Mouse (Mus musculus): ENCODE measurements around the gene Nectin2. TPM values are rescaled to one million over a fixed set of nuclear protein-coding genes. Genes with fewer than 3 reads are reported as not detected.
"Not testable (repeated sequence)": the region's sequence is repeated elsewhere in the genome, so short reads cannot be mapped to it uniquely, and the experiment has no call there.

Gene Nectin2
- total RNA-seq, 2 experiments from 2014 or later, result 7.9 to 9.1 TPM

DNA sequence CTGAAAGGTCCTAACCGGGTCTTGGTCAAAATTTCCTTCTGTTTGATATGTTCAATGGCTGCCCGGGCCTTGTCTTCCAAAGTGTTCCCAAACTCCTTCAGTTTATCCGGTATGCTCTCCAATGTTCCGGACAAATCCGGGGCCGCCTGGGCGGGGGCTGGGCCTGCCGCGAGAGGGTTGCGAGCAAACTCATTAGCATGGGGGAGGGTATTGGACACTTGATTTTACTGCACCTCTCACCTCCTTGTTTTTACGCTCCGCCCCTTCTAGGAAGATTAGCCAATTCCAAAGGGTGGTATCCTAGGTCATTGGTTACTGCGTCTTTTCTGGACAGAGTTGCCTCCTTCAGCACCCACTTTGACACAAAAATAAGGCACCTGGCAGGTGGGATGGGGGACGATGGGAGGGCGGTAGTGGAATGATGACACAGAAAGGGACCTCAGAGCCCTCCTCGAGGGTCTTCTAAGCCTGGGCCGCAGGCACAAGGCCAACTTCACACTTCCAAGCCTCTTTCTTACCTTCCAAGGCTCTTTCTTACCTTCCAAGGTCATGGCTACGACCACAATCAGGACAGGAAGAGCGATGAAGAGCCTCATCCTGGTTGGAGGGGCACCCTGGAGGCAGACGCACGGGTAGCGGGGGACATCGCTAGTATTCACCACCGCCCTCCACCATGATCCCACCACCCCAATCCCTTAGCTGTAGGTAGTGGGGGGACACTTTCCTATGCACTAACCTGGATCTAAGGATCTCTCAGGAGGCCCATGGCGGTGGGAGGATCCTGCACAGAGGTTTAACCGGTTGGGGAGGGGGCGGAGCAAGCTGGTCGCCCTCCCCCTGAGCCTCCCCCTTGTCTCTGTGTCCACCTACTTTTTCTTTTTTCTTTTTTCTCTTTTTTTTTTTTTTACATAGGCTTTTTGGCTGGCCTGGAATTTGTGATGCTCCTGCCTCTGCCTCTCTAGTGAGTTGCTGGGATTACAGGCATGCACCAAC, 58.1 kb downstream of the Nectin2 start, which contains the start of gene Apoc1:
Apoc1 (minus strand) TSS at position 788 of the 993 bp plus-strand sequence.
- no peak for DNase-seq (ENCODE audit: extremely low spot score in 1 of 2, low spot score in 1 of 2)

DNA sequence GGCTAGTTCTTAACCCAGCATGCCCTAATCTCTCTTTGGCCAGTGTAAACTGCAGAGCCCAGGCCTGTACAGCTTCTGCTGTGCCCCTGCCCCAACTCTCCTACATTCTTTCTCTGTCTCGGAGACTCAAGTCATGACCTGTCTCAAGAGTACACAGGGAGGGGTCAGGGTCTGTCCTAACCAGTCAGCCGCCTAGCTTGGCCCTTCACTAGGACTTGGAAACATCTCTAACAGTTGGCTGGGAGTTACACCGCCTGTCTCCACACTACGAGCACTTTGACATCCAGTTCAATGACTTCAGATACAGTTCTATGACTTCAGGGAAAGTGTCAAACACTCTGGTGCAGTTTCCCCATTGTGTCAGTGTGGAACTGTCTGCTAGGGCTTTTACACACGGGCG, 58.8 kb downstream of the Nectin2 start:
- no peak for DNase-seq (ENCODE audit: extremely low spot score in 1 of 2, low spot score in 1 of 2)

DNA sequence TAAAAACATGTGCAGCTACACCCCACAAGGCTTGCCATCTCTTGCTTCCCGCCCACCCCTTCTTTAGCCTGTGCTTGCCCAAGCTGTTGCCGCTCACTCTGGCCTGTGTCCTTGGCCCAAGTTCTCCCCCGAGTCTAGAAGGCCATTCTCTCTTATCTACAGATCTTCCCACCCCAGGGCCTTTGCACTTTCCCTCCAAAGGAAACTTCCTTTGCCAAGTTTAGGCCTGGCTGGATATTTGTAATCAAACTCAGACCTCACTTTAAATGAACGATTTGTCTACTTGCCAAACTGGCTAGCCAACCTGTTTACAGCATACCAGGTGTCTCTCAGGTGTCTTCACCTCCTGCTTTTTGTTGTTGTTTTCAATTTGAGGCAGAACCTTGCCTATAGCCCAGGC, 59.4 kb downstream of the Nectin2 start:
- DNase-seq (ENCODE audit: extremely low spot score in 1 of 2, low spot score in 1 of 2), result no peak

DNA sequence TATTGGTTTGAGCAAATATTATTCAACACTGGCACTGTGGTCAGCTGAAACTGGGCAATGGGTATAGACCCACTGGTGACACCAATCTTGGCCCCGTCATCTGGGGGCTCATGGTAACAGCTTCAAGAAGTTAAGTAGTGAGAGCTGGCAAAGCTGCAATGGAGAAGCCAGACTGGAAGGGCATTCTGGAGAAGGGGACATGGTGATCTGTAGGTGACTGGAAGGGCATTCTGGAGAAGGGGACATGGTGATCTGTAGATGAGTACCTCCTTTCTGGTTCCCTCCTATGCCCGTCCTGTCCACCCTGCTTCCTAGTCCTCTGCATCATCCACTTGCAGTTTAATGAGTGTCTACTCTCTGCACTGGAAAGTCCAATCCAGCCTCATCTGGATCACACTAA, 61.7 kb downstream of the Nectin2 start:
- no peak for DNase-seq (ENCODE audit: extremely low spot score in 1 of 2, low spot score in 1 of 2)

DNA sequence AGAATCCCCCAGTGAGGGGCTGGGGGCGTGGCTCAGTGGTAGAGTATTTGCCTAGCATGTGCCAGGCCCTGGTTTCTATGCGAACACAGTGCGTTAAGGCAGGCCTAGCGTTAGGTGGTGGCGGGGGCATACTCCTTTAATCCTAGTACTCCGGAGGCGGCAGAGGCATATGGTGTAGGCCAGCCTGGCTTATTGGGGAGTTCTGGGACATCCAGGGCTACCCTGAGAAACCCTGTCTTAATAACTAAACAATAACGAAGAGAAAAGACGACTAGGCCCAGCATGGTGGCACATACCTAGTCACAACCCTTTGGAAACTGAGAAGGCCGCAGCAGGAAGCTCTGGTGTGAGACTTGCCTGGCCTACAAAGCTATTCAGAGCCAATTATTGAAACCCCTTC, 62.2 kb downstream of the Nectin2 start:
- no peak for DNase-seq (ENCODE audit: extremely low spot score in 1 of 2, low spot score in 1 of 2)

DNA sequence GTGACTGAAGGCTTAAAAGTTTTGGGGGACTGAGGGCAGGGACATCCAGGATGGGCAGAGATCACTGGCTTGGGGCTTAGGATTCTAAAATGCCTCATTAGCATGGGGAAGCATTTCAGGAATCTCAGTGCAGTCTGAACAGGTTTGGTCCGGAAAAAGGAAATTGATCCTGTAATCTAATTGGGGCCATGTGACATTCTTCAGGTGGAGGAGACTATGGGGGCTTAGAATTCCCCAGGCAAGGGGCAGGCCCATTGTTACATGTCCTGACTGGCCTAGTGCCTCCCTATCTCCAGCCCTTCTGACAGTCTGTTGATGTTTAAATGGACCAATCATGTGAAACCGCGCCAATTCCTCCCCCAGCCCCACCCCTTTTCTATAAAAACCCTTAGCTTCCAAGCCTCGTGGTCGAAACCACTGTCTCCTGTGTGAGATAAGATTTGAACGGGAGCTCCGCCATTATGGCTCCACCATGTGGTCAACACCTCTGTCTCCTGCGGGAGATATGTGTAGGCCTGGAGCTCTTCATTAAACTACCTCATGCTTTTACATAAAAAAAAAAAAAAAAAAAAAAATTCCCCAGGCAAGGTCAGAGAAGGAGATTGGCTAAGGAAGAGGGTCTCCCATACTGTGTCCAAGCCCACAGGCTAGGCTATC, 63.2 kb downstream of the Nectin2 start:
- not testable (repeated sequence) for DNase-seq (ENCODE audit: extremely low spot score in 1 of 2, low spot score in 1 of 2)

DNA sequence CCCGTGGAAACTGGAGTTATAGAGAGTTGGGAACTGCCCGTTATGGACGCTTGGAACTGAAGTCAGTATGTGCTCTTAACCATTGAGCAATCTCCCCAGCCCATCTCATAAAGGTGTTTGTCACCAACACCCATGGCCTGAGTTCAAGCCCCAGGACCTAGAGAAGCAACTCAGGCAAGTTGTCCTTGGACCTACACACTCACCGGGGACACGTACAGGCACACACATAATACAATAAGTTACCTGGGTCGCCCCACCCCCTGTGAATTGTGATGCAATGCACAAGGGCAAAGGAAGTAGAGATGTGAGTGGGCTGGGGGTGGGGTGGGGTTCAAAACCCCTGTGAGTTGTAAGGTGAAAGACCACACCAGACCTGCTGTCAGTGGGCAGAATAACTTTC, 63.8 kb downstream of the Nectin2 start:
- DNase-seq (ENCODE audit: extremely low spot score in 1 of 2, low spot score in 1 of 2), result no peak

DNA sequence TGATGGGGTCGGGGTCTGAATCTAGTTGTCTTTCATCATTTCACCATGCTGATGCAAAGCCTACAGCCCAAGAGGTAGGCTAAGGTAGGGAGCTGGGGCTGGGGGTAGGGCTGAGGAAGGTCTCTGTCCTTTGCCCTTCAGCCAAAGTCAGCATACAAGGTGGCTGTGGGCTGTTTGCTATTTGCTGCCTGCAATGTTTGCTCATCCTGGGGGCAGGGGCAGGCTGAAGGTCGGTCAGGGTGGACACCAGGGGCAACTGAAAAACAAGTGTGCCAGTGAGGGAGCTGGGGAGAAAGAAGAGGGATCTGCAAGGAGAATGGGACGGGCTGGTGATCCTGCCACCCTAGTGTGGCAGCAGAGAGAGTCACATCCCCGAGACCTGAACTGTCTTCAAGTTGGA, 64.9 kb downstream of the Nectin2 start:
- DNase-seq (ENCODE audit: extremely low spot score in 1 of 2, low spot score in 1 of 2), result no peak

DNA sequence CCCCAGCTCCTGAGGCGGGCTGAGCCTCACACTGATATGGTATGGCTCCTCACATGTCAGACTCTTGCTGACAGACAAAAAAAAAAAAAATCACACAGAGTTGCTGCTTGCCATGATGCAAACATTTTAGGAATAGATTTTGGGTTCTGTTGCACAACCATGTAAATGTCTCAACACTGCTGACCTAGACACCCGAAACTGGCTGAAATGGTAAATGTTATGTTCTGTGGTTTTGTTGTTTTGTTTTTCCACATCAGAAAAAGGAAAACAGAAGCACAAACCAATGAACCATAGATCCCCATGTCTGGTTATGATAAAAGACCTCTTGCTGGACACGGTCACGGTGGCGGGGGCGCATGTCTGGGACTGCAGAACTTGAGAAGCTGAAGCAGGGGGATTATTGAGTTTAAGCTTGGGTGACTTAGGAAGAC, 66.5 kb downstream of the Nectin2 start:
- no peak for DNase-seq (ENCODE audit: extremely low spot score in 1 of 2, low spot score in 1 of 2)

DNA sequence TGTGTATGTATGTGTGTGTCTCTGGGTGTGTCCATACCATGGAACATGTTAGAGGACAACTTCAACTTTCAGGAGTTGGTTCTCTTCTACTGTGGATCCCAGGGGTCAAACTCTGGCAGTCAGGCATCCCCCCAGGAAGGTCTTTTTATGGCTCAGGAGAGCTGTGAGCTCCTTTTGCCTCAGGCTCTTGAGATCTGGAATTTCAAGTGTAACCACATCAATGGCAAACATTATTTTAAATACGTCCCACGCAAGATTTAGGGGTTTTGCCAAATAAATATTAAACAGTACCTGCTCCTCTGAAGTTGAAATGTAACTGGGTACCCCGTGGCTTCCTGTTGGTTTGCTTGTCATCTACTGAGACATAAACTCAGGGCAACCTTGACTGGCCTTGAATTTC, 67.3 kb downstream of the Nectin2 start:
- DNase-seq (ENCODE audit: extremely low spot score in 1 of 2, low spot score in 1 of 2), result no peak

DNA sequence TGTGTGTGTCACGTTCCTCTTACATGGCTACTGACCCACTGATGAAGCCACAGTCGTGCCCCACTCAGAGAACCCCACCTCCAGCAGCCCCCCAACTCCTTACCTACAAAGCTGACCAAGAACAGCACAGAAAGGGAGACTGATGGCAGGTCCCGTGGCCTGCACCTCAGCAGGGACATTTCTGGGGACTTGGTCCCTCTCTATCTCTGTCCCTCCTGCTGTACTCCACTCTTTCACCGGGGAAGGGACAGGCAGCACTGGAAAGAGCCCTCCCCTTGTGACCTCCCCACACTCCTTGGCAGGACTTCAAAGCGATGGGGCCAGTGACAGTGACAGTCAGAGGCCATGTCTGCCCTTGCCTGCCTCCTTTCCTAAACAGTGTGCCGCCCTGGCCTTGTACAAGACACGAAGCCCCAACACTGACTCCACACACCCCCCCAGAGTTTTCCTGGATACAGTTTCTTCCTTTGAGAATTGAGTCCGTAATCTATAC, 69.0 kb downstream of the Nectin2 start, which contains the start of the genes Gm44805 and Apoc4:
Gm44805 (minus strand) TSS at position 222 of the 493 bp plus-strand sequence.
Apoc4 (minus strand) TSS at position 278 of the 493 bp plus-strand sequence.
- no peak for DNase-seq (ENCODE audit: extremely low spot score in 1 of 2, low spot score in 1 of 2)

DNA sequence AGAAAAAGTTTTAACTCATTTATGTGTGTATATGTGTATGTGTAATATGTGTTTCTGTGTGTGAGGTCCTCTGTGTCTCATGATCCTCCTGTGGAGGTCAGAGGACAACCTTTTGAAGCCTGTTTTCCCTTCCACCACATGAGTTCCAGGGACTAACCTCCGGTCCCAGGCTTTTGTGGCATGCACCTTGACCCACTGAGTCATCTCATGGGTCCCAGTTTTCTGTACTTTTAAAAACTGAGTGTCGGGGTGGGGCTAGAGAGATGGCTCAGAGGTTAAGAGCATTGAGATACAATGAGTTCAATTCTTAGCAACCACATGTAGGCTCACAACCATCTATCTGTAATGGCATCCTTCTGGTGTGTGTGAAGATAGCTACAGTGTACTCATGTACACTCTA, 69.6 kb downstream of the Nectin2 start:
- no peak for DNase-seq (ENCODE audit: extremely low spot score in 1 of 2, low spot score in 1 of 2)

DNA sequence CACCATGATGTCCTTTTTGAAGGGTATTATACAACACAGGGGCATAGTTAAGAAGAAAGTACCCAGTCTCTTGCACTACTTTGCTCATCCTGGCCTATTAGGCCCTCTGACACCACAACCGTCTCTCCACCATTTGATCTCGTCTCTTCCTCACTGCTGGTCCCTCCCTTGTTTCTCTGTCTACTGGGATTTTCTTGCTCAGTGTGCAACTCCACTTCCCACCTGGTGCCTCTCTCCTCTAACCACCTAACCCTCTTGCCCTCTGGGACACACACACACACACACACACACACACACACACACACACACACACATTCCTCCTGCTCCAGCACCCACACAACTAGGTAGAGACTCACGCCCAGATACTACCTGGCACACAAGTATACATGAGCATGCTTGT, 71.4 kb downstream of the Nectin2 start:
- DNase-seq (ENCODE audit: extremely low spot score in 1 of 2, low spot score in 1 of 2), result no peak

DNA sequence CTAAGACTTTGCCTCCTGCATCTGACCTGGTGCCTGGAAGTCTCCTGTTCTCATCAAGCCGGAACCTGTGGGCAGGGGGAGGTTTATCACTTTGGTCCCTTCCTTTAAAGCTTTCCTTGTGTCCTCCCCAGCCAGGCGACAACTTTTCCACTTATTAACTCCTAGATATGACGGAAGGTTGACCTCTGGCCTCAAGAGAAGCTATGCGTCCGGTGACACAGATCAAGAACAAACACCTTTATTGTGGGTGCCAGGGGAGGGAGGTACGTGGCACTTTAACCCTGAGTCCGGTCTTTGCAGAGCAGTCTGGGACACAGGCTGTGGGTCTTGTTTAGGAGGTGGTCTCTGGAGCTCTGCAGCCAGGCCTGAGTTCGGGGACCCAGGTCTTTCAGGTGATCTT, 72.4 kb downstream of the Nectin2 start, which contains the start of gene Apoc2:
Apoc2 (minus strand) TSS at position 70 of the 400 bp plus-strand sequence.
- no peak for DNase-seq (ENCODE audit: extremely low spot score in 1 of 2, low spot score in 1 of 2)

DNA sequence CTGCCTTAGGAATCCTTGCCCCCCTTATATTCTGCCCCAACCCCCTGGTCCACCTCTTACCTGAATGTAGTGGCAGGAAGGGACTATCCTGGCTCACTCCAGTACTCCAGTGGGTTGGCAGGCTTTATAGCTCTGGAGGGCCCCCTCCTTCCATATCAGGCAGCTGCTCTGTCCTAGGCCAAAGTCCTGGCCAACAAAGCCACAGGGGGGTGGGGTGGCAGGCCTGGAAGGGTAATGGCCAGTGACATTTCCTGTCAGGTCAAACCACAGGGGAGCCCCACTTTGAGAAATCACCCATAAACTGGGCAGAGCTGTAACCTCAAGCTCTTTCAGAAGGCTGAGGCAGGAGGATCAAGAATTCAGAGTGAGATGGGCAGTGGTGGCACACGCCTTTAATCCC, 73.6 kb downstream of the Nectin2 start:
- DNase-seq (ENCODE audit: extremely low spot score in 1 of 2, low spot score in 1 of 2), result no peak

DNA sequence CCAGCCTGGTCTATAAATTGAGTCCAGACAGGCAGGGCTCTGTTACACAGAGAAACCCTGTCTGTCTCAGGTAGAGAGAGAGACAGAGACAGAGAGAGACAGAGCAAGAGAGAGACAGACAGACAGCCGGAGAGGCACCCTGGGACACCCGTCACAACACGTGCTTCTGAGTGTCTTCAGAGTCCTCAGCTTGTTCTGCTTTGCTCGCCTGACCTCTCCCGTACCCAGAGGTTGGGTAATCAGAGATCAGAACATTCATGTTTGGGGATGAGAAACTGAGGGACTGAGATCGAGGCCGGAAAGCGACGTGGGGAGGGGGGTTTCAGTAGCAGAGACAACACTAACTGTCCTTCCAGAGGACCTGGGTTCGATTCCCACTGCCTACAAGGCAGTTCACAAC, 74.5 kb downstream of the Nectin2 start:
- DNase-seq (ENCODE audit: extremely low spot score in 1 of 2, low spot score in 1 of 2), result no peak

DNA sequence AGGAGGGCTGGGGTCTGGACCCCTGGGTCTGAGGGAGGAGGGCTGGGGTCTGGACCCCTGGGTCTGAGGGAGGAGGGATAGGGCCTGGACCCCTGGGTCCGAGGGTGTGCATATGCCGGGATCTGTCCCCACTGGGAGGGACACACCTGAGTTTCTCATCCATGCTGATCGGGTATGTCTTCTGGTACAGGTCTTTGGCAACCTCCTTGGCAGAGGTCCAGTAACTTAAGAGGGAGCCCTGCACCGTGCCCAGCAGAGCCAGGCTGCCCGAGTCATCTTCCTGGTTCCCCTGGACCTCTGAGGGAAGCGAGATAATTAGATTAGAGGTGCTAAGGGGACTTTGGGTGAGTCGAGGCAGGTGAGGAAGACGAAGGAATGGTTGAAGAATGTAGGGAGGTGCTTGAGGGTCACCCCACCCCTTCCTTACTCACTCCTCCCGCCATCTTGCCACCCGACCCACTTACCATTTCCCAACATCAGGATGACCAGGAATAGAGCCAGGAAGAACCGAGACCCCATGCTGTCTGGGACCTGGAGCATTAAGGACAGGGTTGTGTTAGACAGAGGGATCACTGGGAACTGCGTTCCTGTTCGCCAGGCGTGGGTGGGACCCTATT, 77.1 kb downstream of the Nectin2 start:
- no peak for DNase-seq (ENCODE audit: extremely low spot score in 1 of 2, low spot score in 1 of 2)

DNA sequence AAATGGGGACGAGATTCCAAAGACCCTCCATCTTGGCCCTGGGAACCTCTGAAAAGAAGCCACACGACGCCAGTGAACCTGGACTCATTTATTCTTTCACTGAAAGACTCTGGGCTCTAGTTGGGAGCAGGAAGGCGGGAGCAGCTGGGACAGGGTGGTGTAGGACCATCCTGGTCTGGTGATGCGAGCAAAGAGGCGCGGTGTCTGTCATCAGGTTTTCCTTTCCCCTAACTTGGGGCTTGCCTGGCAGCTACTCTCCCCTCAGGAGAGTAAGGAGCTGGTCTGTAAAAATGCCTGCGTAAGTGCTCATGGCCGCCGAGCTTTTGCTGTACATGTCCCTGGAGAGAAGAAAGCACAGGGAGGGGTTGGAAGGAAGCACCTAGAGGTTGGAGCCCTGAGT, 78.8 kb downstream of the Nectin2 start:
- no peak for DNase-seq (ENCODE audit: extremely low spot score in 1 of 2, low spot score in 1 of 2)

DNA sequence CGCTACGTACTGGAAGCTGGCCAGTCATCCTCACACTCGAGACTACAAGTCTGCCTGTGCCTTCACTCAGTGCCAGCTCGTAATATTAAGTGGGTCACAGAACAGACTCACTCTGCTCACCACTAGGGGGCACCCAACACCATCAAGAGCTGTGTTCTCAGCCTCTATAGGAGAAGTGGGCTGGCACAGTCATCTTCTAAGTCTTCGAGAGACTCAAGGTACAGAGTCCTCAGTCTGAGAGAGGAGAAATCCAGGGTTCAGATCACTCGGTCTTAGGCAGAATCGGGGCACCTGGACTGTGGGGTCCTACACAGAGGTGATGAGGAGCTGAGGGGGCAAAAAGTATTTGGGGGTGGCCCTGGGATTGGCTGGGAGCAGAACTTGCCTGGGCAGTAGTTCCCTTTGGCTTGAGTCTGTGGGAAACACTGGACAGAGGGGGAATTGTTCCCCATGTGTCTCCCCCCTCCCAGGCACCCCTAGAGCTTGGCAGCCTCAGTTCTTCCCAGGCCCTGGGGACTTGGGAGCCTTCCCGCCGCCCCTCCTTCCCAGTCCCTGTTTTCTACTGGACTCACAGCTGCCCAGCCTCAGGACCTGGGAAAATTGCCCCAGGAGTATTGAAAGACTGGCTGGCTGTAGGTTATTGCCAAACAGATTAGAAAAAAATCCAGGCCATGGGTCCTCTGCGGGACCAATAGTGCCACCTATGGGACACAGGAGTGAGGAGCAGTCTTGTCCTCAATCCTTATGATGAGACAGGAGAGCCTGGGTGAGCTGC, 81.1 kb downstream of the Nectin2 start:
- DNase-seq (ENCODE audit: extremely low spot score in 1 of 2, low spot score in 1 of 2), result peak; percentile 81 to 96

DNA sequence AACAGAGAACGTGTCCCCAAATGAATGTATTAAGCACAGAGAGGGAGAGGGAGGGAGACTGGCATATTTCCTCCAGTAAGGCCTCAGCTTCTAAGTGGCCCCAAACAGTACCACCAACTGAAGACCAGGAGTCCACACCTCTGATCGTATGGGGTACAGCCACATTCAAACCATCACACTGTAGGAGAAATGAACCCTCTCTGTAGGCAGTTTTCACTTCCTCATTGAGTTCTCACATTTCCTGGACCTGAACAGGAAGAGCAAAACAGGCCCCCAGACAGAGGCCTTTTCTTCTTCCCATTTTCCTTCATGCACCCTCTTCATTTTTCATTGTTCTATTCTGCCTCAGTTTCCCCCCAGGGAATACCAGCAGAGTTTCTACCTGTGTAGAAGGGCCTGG, 82.8 kb downstream of the Nectin2 start:
- DNase-seq (ENCODE audit: extremely low spot score in 1 of 2, low spot score in 1 of 2), result no peak

All from layer of hippocampus, postnatal 25 days (tissue).